Mouse (Mus musculus): ENCODE measurements around the gene Gm20517. TPM values are rescaled to one million over a fixed set of nuclear protein-coding genes. Genes with fewer than 3 reads are reported as not detected.

Gene Gm20517
- polyA plus RNA-seq, 2 experiments from 2014 or later = 0.89 to 1.1 TPM

DNA sequence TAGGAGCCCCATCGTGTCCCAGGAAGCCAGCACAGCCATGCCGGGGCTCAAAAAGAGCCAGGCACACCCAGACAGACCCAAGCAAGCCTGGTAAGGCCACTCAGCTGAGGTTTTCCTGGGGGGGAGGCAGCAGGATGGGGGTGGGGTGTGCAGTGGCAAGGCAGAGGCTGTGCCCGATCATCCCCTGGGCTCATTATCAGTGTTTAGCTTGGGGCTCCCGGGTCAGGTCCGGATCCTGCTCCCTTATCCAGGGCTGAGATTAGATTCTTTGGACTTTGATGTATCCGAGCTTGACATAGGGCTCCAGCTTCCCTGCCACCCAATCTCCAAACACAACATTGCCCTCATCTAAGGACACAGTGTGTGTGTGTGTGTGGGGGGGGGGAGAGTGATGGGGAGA is 100.5 kb downstream of the Gm20517 start:
- ATAC-seq = no peak

DNA sequence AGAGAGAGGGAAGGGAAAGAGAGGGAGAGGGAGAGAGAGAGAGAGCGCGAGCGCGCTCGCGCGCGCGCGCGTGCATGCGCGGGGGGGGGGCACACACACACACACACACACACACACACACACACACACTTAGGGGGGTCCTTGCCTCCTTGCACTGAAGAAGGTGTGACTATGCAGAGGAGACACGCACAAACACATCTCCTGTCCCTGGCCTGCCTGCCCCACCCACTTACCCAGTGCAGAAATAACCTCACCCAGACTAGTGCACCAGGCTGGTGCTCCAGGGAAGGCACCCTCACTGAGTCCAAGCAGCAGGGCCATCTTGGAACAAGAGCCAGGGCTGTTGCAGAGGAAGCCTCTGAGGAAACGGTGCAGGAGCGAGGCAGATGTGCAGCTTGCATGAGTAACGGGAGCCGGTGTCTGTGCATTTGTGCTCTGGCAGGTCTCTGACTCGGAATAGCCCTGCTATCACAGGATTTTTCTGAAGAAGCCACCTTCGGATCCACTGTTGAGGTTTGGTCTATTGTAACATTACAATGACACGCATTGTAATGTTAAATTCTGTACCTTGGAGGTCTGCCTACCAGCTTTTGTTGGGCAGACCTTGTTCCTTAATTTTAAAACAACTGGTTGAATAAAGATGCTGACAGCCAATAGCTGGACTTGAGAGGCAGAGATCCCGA is 101.6 kb downstream of the Gm20517 start:
- no peak for ATAC-seq

DNA sequence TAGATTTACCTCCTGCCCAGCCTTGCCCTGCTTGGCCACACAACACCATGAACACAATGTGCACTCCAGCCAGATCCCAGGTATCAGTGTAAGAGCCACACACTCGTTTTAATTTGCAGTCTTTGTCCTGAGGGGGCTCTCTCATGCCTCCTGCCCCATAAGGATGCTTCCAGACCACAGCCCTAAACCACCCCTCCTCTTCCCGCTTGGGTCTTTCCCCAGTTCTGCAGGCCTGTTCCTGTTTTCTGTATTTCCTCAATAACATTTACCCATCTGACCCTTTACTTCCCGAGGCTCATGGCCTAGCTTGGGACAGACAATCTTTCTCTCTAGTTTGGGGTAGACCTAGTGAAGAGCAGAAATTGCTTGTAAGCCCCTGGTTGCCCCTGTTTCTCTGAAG is 103.6 kb downstream of the Gm20517 start:
- no peak for ATAC-seq

DNA sequence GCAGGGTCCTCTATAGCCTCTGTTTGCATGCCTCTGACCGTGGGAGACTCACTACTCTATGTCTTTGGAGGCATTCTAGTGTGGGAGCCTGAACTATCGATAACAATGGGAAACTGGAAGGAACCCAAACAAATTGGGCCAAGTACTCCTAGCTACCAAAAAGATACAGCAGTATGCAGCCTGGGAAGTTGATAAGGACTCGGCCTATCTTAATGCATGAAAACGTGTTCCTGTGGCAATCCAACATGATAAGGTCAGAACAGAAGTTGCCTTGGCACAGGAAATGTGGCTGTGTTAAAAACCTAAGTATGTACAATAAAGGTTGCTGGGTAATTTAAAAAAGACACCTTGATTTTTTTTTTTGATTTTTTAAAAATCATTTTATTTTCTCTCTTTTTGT is 109.8 kb downstream of the Gm20517 start:
- ATAC-seq = no peak

DNA sequence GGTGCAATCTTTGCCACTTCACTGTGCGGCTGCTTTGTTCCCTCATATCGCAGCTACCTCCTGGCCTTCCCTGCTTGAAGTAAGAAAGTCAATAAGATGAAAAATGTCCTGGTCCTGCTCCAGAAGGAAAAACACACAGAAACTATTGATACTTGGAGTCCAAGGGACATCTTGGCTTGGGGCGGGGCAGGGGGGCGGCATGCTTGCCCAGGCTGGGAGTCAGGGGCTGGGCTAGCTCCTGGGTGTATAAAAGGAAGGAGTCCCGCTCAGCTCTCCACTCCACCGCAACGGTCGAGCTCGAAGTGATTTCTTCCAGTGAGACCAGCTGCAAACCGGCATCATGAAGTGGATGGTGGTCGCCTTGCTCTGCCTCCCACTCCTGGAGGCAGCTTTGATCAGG is 115.2 kb downstream of the Gm20517 start, which contains the start of gene Pgc:
Gene Pgc, plus strand, starts transcription at position 277 of the 400 bp plus-strand sequence.
- no peak for ATAC-seq

DNA sequence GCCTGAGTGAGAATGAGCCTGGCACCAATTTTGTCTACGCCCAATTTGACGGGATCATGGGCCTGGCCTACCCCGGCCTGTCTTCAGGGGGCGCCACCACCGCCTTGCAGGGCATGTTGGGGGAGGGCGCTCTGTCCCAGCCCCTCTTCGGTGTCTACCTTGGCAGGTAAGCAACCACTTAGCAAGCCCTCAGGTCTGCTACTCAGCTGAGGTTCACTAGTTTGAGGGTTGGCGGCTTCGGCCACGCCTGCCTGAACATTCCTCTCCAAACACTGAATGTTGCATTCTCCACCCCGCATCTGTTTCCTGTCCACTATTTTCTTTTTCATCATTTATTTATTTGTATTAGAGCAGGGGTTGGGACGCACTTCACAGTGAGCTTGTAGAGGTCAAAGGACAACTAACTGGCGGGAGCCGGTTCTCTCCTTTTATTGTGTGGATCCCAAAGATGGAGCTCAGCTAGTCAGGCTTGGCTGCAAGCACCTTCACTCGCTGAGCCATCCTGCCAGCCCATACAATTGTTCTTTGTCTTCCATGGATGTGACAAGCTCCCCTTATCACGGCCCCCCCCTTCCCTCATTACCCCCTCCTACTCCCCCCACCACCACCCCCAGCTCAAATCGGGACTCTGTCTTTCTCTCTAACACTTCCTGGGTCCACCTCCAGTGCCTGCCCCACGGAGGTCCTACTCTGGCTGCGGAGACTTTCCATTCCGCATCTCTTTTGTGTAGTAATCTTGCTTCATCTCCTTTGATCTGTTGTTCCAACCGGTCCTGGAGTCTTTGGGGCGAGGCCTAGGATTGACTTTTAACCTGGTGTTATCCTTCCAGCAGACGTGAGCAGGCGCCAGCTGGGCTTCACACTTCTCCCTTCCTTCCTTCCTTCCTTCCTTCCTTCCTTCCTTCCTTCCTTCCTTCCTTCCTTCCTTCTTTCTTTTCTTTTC is 119.5 kb downstream of the Gm20517 start:
- no peak for ATAC-seq

Other genes starting within 250 kb of the Gm20517 start
- gene Mrps10, start 242.7 kb upstream of the Gm20517 start, polyA plus RNA-seq (2017; shearing (Covaris generic)) = 10 to 100 TPM; 30.8 to 36.4 TPM
- gene Guca1b, start 226.2 kb upstream of the Gm20517 start, polyA plus RNA-seq (2017; shearing (Covaris generic)) = 1 to 10 TPM; 1.1 TPM
- not detected for gene Guca1a, start 211.0 kb upstream of the Gm20517 start, polyA plus RNA-seq (2017; shearing (Covaris generic))
- gene AI661453, start 175.0 kb upstream of the Gm20517 start, polyA plus RNA-seq (2017; shearing (Covaris generic)) = under 1 TPM in 1 of 2 experiments, not detected in 1; 0.15 TPM
- gene 1700001C19Rik, start 174.2 kb upstream of the Gm20517 start, polyA plus RNA-seq (2017; shearing (Covaris generic)) = not detected
- 10 to 100 TPM; 51.5 to 61.3 TPM for gene Taf8, start 109.3 kb upstream of the Gm20517 start, polyA plus RNA-seq (2017; shearing (Covaris generic))
- gene Ccnd3, start 106.5 kb upstream of the Gm20517 start, polyA plus RNA-seq (2017; shearing (Covaris generic)) = 100 to 1,000 TPM; 133 to 141 TPM
- gene Bysl, start 97 bp upstream of the Gm20517 start, polyA plus RNA-seq (2017; shearing (Covaris generic)) = 10 to 100 TPM in 1 of 2 experiments, 1 to 10 TPM in 1; 6.6 to 10.8 TPM
- 10 to 100 TPM; 23.6 to 30.0 TPM for gene Med20, start within 50 bp of the Gm20517 start, polyA plus RNA-seq (2017; shearing (Covaris generic))
- gene Usp49, start 19.1 kb downstream of the Gm20517 start, polyA plus RNA-seq (2017; shearing (Covaris generic)) = under 1 TPM; 0.60 to 0.71 TPM
- gene Tomm6, start 76.8 kb downstream of the Gm20517 start, polyA plus RNA-seq (2017; shearing (Covaris generic)) = 100 to 1,000 TPM; 297 to 309 TPM
- not detected for gene Frs3, start 77.4 kb downstream of the Gm20517 start, polyA plus RNA-seq (2017; shearing (Covaris generic))
- not detected for gene Gm21981, start 82.9 kb downstream of the Gm20517 start, polyA plus RNA-seq (2017; shearing (Covaris generic))
- gene Prickle4, start 83.1 kb downstream of the Gm20517 start, polyA plus RNA-seq (2017; shearing (Covaris generic)) = not detected
- gene Pgc, start 115.3 kb downstream of the Gm20517 start, polyA plus RNA-seq (2017; shearing (Covaris generic)) = not detected
- gene Tfeb, start 125.4 kb downstream of the Gm20517 start, polyA plus RNA-seq (2017; shearing (Covaris generic)) = 10 to 100 TPM in 1 of 2 experiments, 1 to 10 TPM in 1; 8.7 to 14.9 TPM
- gene Mdfi, start 223.1 kb downstream of the Gm20517 start, polyA plus RNA-seq (2017; shearing (Covaris generic)) = not detected